Mouse (Mus musculus): Measurements from ENCODE around the gene Gm2663.

- TF ChIP-seq CTCF (IDR thresholded peaks at IDR 0.05; ENCODE audit: control insufficient read depth, insufficient read depth, insufficient replicate concordance, low read depth, low read length) = no peak
- TF ChIP-seq POLR2A (IDR thresholded peaks at IDR 0.05; ENCODE audit: control insufficient read depth, low read depth, low read length) = no peak
Measured at GRCm38 (mm10) chr6:41048602-41049001, 49.3 kb upstream of the Gm2663 start.
